Mouse (Mus musculus): ENCODE results near the gene Cpsf4.
"Not testable (repeated sequence)": the region's sequence is repeated elsewhere in the genome, so short reads cannot be mapped to it uniquely, and the experiment has no call there.

Gene Cpsf4

GRCm38 (mm10) chr5:145166536-145167305 is at the start of gene Cpsf4, which contains the start of gene Ptcd1:
Cpsf4 (plus strand) TSS chr5:145167213.
Ptcd1 (minus strand) TSS chr5:145167108.
- DNase-seq (ENCODE audit: low spot score): peak; percentile 96

GRCm38 (mm10) chr5:145118005-145118404 is 49.0 kb upstream of the Cpsf4 start:
- DNase-seq (ENCODE audit: low spot score): no peak

GRCm38 (mm10) chr5:145118461-145118860 is 48.6 kb upstream of the Cpsf4 start:
- no peak for DNase-seq (ENCODE audit: low spot score)

GRCm38 (mm10) chr5:145119385-145119784 is 47.6 kb upstream of the Cpsf4 start:
- DNase-seq (ENCODE audit: low spot score): no peak

- DNase-seq (ENCODE audit: low spot score): no peak
Measured at GRCm38 (mm10) chr5:145120921-145121320, 46.1 kb upstream of the Cpsf4 start.

- DNase-seq (ENCODE audit: low spot score): no peak
Measured at GRCm38 (mm10) chr5:145123396-145123795, 43.6 kb upstream of the Cpsf4 start.

GRCm38 (mm10) chr5:145126580-145126979 is 40.4 kb upstream of the Cpsf4 start:
- DNase-seq (ENCODE audit: low spot score): no peak

- no peak for DNase-seq (ENCODE audit: low spot score)
Measured at GRCm38 (mm10) chr5:145129124-145129523, 37.9 kb upstream of the Cpsf4 start.

- DNase-seq (ENCODE audit: low spot score): not testable (repeated sequence)
Measured at GRCm38 (mm10) chr5:145129773-145130172, 37.2 kb upstream of the Cpsf4 start.

- no peak for DNase-seq (ENCODE audit: low spot score)
Measured at GRCm38 (mm10) chr5:145130191-145130590, 36.8 kb upstream of the Cpsf4 start.

- DNase-seq (ENCODE audit: low spot score): no peak
Measured at GRCm38 (mm10) chr5:145130995-145131394, 36.0 kb upstream of the Cpsf4 start.

GRCm38 (mm10) chr5:145133275-145133674 is 33.7 kb upstream of the Cpsf4 start:
- DNase-seq (ENCODE audit: low spot score): not testable (repeated sequence)

GRCm38 (mm10) chr5:145138836-145139235 is 28.2 kb upstream of the Cpsf4 start:
- DNase-seq (ENCODE audit: low spot score): no peak

GRCm38 (mm10) chr5:145139571-145140519 is 27.2 kb upstream of the Cpsf4 start, which contains the start of the genes Pdap1 and Bud31:
Pdap1 (minus strand) TSS chr5:145140238.
Bud31 (plus strand) TSS chr5:145140362.
- peak; percentile 95 for DNase-seq (ENCODE audit: low spot score)

- no peak for DNase-seq (ENCODE audit: low spot score)
Measured at GRCm38 (mm10) chr5:145140611-145141010, 26.4 kb upstream of the Cpsf4 start.

GRCm38 (mm10) chr5:145147748-145148147 is 19.3 kb upstream of the Cpsf4 start:
- no peak for DNase-seq (ENCODE audit: low spot score)

- no peak for DNase-seq (ENCODE audit: low spot score)
Measured at GRCm38 (mm10) chr5:145149294-145149693, 17.7 kb upstream of the Cpsf4 start.

GRCm38 (mm10) chr5:145152690-145153089 is 14.3 kb upstream of the Cpsf4 start:
- no peak for DNase-seq (ENCODE audit: low spot score)

GRCm38 (mm10) chr5:145161361-145161760 is 5.7 kb upstream of the Cpsf4 start:
- no peak for DNase-seq (ENCODE audit: low spot score)

GRCm38 (mm10) chr5:145164710-145165109 is 2.3 kb upstream of the Cpsf4 start:
- no peak for DNase-seq (ENCODE audit: low spot score)

GRCm38 (mm10) chr5:145165184-145165583 is 1.8 kb upstream of the Cpsf4 start:
- DNase-seq (ENCODE audit: low spot score): no peak

GRCm38 (mm10) chr5:145167306-145167661 is 271 bp downstream of the Cpsf4 start:
- DNase-seq (ENCODE audit: low spot score): no peak

Data from urinary bladder, postnatal 25 days (tissue).